Comparison of ENCODE assay signal across 9 mouse cellular contexts in genomic region chr19:25505360-25506196, GRCm38 (mm10). TPM values are rescaled to one million over a fixed set of nuclear protein-coding genes. Genes with fewer than 3 reads are reported as not detected.
DNase-seq lines count a peak whose midpoint lies in the region; ATAC-seq and TF ChIP-seq lines count a peak whose summit lies in the region.
"Had no signal": no experiment of that assay in that cellular context is flagged by ENCODE, and none has a peak within 500 bp of the region (broad histone marks: within the 10 kb centered on the region; RNA-seq: fewer than 3 reads in every experiment).

Gene Dmrt1 (plus strand): TSS chr19:25505618.

- peaks cover 3% of the 10 kb centered on the region; the same call in 1 of the 2 replicates for H3K9me3 ChIP-seq in embryonic facial prominence, embryonic 12.5 days
- H3K9me3 ChIP-seq in intestine, embryonic 14.5 days (ENCODE audit: control insufficient read depth, low read length) = 0 out of 2 replicates have a peak, but pooled peaks cover 2% of the 10 kb centered on the region
- no peaks in the 10 kb centered on the region for H3K9me3 ChIP-seq in midbrain, postnatal 0 days (ENCODE audit: low read length)

- peaks cover 77% of the 10 kb centered on the region for H3K27me3 ChIP-seq in embryonic facial prominence, embryonic 12.5 days
- H3K27me3 ChIP-seq in intestine, embryonic 14.5 days (replicated peaks; ENCODE audit: control insufficient read depth, insufficient read depth, low read length) = peaks cover 73% of the 10 kb centered on the region
- H3K27me3 ChIP-seq in midbrain, postnatal 0 days (ENCODE audit: insufficient read depth, low read length) = peaks cover 55% of the 10 kb centered on the region

- peak within 1 kb of the TSS; percentile 31 for H3K4me3 ChIP-seq in embryonic facial prominence, embryonic 12.5 days
- H3K4me3 ChIP-seq in intestine, embryonic 14.5 days (ENCODE audit: low read depth, low read length) = peak within 1 kb of the TSS; percentile 25
- peak within 1 kb of the TSS; percentile 25 for H3K4me3 ChIP-seq in midbrain, postnatal 0 days (ENCODE audit: low read depth, low read length)

- no peak within 1 kb of the TSS for H3K27ac ChIP-seq in embryonic facial prominence, embryonic 12.5 days
- no peak within 1 kb of the TSS for H3K27ac ChIP-seq in intestine, embryonic 14.5 days (ENCODE audit: low read depth)
- H3K27ac ChIP-seq in midbrain, postnatal 0 days (ENCODE audit: low read depth, low read length) = no peak within 1 kb of the TSS

- intact Hi-C loops in gastrocnemius, postnatal 14 days (cut with DNase I; ENCODE audit: low total_unique reads) = no loop called here

- ATAC-seq in embryonic facial prominence, embryonic 12.5 days (ENCODE audit: insufficient number of reproducible peaks, insufficient read depth, low FRiP score, low TSS enrichment) = no peak
- no peak for ATAC-seq in intestine, embryonic 14.5 days (replicated peaks; ENCODE audit: low FRiP score, low TSS enrichment, low read depth)
- ATAC-seq in midbrain, postnatal 0 days (ENCODE audit: low FRiP score) = 0 out of 2 replicates have a peak, but pooled peaks have one; percentile 34

- TF ChIP-seq CTCF in midbrain, postnatal 0 days (IDR thresholded peaks at IDR 0.05) = no peak

- no peak within 1 kb of the TSS for H3K9ac ChIP-seq in embryonic facial prominence, embryonic 12.5 days
- no peak within 1 kb of the TSS for H3K9ac ChIP-seq in intestine, embryonic 14.5 days (ENCODE audit: low read length)
- H3K9ac ChIP-seq in midbrain, postnatal 0 days (replicated peaks; ENCODE audit: low read length, poor library complexity, severe bottlenecking) = no peak within 1 kb of the TSS

- H3K4me2 ChIP-seq in embryonic facial prominence, embryonic 12.5 days (replicated peaks) = peak within 1 kb of the TSS; percentile 42
- H3K4me2 ChIP-seq in intestine, embryonic 14.5 days (ENCODE audit: low read length) = peak within 1 kb of the TSS; percentile 34
- H3K4me2 ChIP-seq in midbrain, postnatal 0 days (ENCODE audit: low read depth, low read length, poor library complexity, severe bottlenecking) = peak within 1 kb of the TSS; percentile 37

- DNase-seq in kidney, postnatal 10 days = peak; percentile 18
- DNase-seq in kidney, adult 9 months = no peak
- peak; percentile 74 for DNase-seq in intestine, embryonic 14.5 days (ENCODE audit: low spot score)
- DNase-seq in midbrain, postnatal 0 days (ENCODE audit: low spot score) = no peak
- no peak for DNase-seq in urinary bladder, postnatal 10 days (ENCODE audit: low spot score)
- DNase-seq in gastrocnemius, postnatal 14 days = no peak
- DNase-seq in layer of hippocampus, adult 18-20 months (ENCODE audit: low spot score in 2 of 2) = no peak

- no peaks in the 10 kb centered on the region for H3K36me3 ChIP-seq in embryonic facial prominence, embryonic 12.5 days
- no peaks in the 10 kb centered on the region for H3K36me3 ChIP-seq in intestine, embryonic 14.5 days (ENCODE audit: control insufficient read depth, insufficient read depth, low read length)
- H3K36me3 ChIP-seq in midbrain, postnatal 0 days (ENCODE audit: insufficient read depth, low read length) = no peaks in the 10 kb centered on the region

- H3K4me1 ChIP-seq in embryonic facial prominence, embryonic 12.5 days = peaks cover 13% of the 10 kb centered on the region
- H3K4me1 ChIP-seq in intestine, embryonic 14.5 days (replicated peaks; ENCODE audit: control insufficient read depth, insufficient read depth, low read length) = peaks cover 7% of the 10 kb centered on the region; the same call in 1 of the 2 replicates
- no peaks in the 10 kb centered on the region for H3K4me1 ChIP-seq in midbrain, postnatal 0 days (ENCODE audit: insufficient read depth, low read length)

- WGBS in embryonic facial prominence, embryonic 12.5 days = under 1% methylated on average over 63 of the region's 64 CpGs
- WGBS in intestine, embryonic 14.5 days = under 1% methylated on average over 61 of the region's 64 CpGs
- 1% methylated on average over 64 of the region's 64 CpGs for WGBS in midbrain, postnatal 0 days

RNA-seq across cellular contexts. Expression of gene Dmrt1, which starts in this region (rescaled TPM):
- 0.39 and 0.55 TPM in 2 replicates for polyA plus RNA-seq in embryonic facial prominence, embryonic 12.5 days (2016; fragmentation: Nextera tagmentation; extraction: Ambion mirVana)
- polyA plus RNA-seq in intestine, embryonic 14.5 days (2014; fragmentation: Nextera tagmentation; extraction: Ambion mirVana) = not detected in 2 replicates
- total RNA-seq in midbrain, postnatal 0 days (2014; rRNA removed) = not detected in 2 replicates
- not detected in 2 replicates for polyA plus RNA-seq in midbrain, postnatal 0 days (2015; fragmentation: Nextera tagmentation; extraction: Ambion mirVana)
- total RNA-seq in gastrocnemius, postnatal 14 days (2021) = not detected
- not detected for total RNA-seq in layer of hippocampus, adult 18-20 months (2021)
- total RNA-seq: layer of hippocampus, postnatal 25 days had no signal

Comparison
In these comparisons a context has a peak if more than half of its experiments do, and no peak if none do; other contexts are left out.
1. Peak in DNase-seq, H3K4me3 ChIP-seq and H3K4me2 ChIP-seq in intestine, embryonic 14.5 days; RNA of the gene not detected or under 1 TPM.
2. Peak in ATAC-seq, H3K4me3 ChIP-seq and H3K4me2 ChIP-seq in midbrain, postnatal 0 days; RNA of the gene not detected or under 1 TPM.